Mouse (Mus musculus) neural tube, embryonic 12.5 days (tissue): ENCODE measurements around the gene Myh7. TPM values are rescaled to one million over a fixed set of nuclear protein-coding genes. Genes with fewer than 3 reads are reported as not detected.
"Not testable (repeated sequence)": the region's sequence is repeated elsewhere in the genome, so short reads cannot be mapped to it uniquely, and the experiment has no call there.

Source experiments
- ATAC-seq: fragments of 200-750 bp; cut with Nextera tagmentation; 2 replicates; pipeline ENCODE4 v1.8.0; 2017; ENCODE audit warnings: low read depth, mild to moderate bottlenecking, moderate TSS enrichment, moderate library complexity; ENCODE audit not compliant: low FRiP score
- H3K27ac ChIP-seq: fragments of 300-500 bp; sonication (generic); 2 replicates; pipeline ENCODE4 v1.5.1; 2016
- H3K27me3 ChIP-seq: fragments of 300-500 bp; sonication (generic); replicated peaks from 2 replicates; pipeline ENCODE4 v1.6.1; 2016; ENCODE audit warnings: mild to moderate bottlenecking
- H3K36me3 ChIP-seq: fragments of 300-500 bp; sonication (generic); 2 replicates; pipeline ENCODE4 v1.6.1; 2016; ENCODE audit warnings: mild to moderate bottlenecking
- H3K4me1 ChIP-seq: fragments of 300-500 bp; sonication (generic); 2 replicates; pipeline ENCODE4 v1.6.1; 2016
- H3K4me2 ChIP-seq: fragments of 300-500 bp; sonication (generic); replicated peaks from 2 replicates; pipeline ENCODE4 v1.6.1; 2016; ENCODE audit warnings: mild to moderate bottlenecking
- H3K4me3 ChIP-seq: fragments of 300-500 bp; sonication (generic); 2 replicates; pipeline ENCODE4 v1.5.1; 2016
- H3K9ac ChIP-seq: fragments of 300-500 bp; sonication (generic); 2 replicates; pipeline ENCODE4 v1.6.1; 2016; ENCODE audit warnings: mild to moderate bottlenecking
- H3K9me3 ChIP-seq: fragments of 300-500 bp; sonication (generic); 2 replicates; pipeline ENCODE4 v1.6.1; 2016; ENCODE audit warnings: mild to moderate bottlenecking
- WGBS: fragments of 180-500 bp; shearing (Covaris S2); methylation state at CpG from one replicate; pipeline ENCODE4 v1.1.7; 2016; 5-methylcytosine and 5-hydroxymethylcytosine counted together
- polyA plus RNA-seq: library from polyadenylated mRNA; unstranded; fragments of >200 nt; fragmentation: Nextera tagmentation; extraction: Ambion mirVana; gene quantifications from 2 replicates; pipeline ENCODE4 v1.2.1, GENCODE M21; 2016

Gene Myh7
- 7.0 and 11.3 TPM in 2 replicates for polyA plus RNA-seq

DNA sequence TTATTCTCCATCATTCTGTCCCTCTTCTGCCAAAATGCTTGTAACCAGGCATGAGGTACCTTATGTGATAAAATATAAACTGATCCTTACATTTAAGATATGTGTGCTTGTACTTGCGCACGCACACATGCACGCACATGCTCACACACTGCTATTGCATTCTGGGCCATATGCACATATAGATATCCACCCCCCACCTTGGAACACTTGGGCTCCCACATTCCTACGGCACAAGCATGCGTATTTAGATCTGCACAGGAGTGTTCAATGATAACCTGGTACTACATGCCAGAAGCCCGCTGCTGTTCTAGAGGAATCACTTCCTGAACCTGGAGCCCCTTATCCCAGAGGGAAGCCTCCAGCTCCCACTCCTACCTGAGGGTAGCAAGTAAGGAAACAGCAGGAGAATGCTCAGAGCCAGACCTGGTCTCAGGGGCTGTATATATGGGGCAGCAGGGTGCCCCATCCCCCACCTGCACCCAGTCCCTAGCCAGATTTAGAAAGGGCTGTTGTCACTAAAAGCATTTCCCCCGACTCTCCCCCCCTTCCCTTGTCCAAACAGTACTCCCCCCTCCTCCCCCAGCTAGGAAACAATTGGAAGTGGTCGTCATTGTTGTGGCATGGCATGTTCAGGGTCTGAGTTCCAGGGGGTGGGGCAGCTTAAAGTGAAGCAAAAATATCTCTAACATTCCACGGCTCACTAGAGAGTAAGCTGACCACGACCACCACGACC lies at the start of gene Myh7:
Myh7 (minus strand) TSS at position 491 of the 733 bp plus-strand sequence.
- Histone ChIP-seq H3K4me3 (no peak within 1 kb of the TSS), H3K4me2 (no peak within 1 kb of the TSS), H3K9ac (no peak within 1 kb of the TSS), H3K36me3 (no peaks in the 10 kb centered on the region), H3K4me1 (peaks cover 11% of the 10 kb centered on the region; the same call in 1 of the 2 replicates), H3K27me3 (no peaks in the 10 kb centered on the region), H3K9me3 (no peaks in the 10 kb centered on the region), H3K27ac (no peak within 1 kb of the TSS)
- 57% methylated on average over 11 of the region's 11 CpGs for WGBS
- no peak for ATAC-seq

DNA sequence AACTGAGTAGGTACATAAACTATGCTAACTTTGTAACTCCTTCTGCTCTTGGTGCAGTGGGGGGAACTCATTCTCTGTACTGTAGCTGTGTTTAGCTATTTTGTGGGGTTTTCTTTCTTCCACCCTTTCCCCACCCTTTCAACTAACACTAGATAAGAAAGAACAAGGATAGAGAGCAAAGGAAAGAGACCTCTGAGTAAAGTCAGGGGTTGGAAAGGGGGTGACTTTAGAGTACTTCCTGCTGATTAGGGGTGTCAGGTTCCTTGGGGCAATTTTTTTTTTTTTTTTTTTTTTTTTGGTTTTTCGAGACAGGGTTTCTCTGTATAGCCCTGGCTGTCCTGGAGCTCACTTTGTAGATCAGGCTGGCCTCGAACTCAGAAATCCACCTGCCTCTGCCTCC lies 49.3 kb upstream of the Myh7 start:
- not testable (repeated sequence) for H3K27me3 ChIP-seq, ATAC-seq
- 90% methylated on average over 1 of the region's 2 CpGs for WGBS

DNA sequence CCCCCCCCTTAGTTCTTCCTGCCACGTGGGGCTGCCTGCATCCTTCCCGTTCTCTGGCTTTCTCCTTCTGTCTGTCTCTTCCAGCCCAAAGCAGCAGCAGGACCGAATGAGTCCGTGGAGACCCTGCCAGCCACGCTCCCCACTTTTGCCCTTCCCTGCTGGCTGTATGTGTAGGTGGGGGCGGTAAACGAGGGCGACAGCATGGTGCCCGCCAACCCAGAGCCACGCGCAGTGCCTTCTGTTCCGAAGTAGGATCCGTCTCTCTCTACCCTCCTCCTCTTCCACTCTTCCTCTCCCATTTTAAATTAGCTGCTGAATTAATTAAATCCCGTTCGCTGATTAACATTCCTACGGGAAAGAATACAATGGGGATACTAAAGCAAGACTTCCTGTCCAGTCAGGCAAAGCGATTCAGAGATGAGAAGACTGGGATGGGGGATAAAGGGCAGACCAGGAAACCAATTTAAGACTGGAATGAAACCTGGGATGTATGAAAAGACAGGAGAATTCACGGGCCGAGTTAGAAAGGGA lies 38.3 kb upstream of the Myh7 start:
- Histone ChIP-seq H3K27ac (no peak overlapping the region), H3K9me3 (no peaks in the 10 kb centered on the region), H3K4me3 (no peak overlapping the region), H3K9ac (no peak overlapping the region), H3K27me3 (no peaks in the 10 kb centered on the region), H3K4me2 (0 out of 2 replicates have a peak overlapping the region, but pooled peaks have one; percentile 21), H3K36me3 (no peaks in the 10 kb centered on the region), H3K4me1 (peaks cover 26% of the 10 kb centered on the region)
- WGBS = 46% methylated on average over 19 of the region's 19 CpGs
- ATAC-seq = no peak

More for the DNA sequence above, 49.3 kb upstream of the Myh7 start:
- not testable (repeated sequence) for H3K9me3 ChIP-seq, H3K4me1 ChIP-seq, H3K27ac ChIP-seq, H3K4me2 ChIP-seq, H3K9ac ChIP-seq, H3K4me3 ChIP-seq, H3K36me3 ChIP-seq

DNA sequence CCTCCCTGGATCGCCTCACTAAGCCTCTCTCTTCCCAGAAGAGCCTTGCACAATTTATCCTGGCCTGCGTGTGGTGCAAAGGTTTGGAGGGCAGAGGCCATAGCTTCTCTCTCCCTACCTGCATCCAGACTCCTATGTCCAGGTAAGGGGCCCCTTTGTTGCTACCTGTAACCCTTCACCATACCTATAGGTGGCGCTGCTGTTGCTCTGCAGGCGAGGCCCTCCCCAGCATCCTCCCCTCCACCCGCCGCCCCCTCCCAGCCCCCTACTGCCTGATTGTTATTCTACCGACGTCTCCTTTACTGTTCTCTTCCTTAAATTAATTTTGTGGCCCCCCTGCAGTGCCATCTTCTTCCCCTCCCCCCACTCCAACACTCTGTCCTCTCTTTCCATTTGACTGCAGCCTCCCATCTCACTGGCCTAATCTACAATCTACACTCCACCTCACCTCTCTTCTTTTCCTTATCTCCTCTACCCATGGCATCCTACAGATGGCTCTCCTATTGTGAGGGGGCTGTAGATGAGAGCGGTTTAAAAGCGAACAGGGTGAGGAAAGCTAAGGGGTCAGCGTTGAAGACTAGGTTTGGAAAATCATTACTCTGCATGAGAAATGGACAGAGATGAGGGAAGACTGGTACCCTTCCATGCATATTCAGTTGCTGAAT lies 34.7 kb upstream of the Myh7 start:
- Histone ChIP-seq H3K9me3 (no peaks in the 10 kb centered on the region), H3K4me2 (peak overlapping the region; percentile 49), H3K4me3 (no peak overlapping the region), H3K27me3 (no peaks in the 10 kb centered on the region), H3K27ac (peak overlapping the region; percentile 80), H3K4me1 (peaks cover 32% of the 10 kb centered on the region), H3K9ac (0 out of 2 replicates have a peak overlapping the region, but pooled peaks have one; percentile 35), H3K36me3 (peaks cover 15% of the 10 kb centered on the region)
- WGBS = 7% methylated on average over 11 of the region's 11 CpGs
- peak; percentile 46 for ATAC-seq

DNA sequence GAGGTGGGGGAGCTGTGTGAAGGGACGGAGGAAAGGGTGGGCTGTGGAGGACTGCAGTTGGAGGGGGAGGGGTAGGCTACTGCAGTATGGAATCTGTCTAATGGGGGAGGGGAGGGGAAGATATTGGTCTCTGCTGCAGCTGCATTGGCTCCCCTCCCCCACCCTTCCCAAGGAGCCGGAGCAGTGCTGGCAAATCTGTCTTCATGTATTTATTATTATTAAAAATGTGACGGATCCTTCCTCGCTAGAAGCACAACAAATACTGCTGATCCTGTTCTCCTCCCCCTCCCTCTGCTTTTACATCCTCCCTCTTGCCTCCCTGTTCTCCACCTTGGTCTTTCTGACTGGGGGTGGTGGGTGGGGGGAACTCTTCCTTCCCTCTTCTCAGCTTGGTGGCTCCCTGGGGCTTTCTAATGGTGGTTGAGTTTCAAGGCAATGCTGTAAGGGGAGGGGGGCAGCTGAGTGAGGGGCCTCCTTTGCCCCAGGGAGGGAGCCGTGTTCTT lies 34.0 kb upstream of the Myh7 start:
- ATAC-seq = peak; percentile 81
- peak overlapping the region; percentile 35; the same call in 1 of the 2 replicates for H3K9ac ChIP-seq
- no peaks in the 10 kb centered on the region for H3K27me3 ChIP-seq
- 12% methylated on average over 5 of the region's 5 CpGs for WGBS
- H3K36me3 ChIP-seq = peaks cover 20% of the 10 kb centered on the region
- H3K4me2 ChIP-seq = peak overlapping the region; percentile 49
- peaks cover 32% of the 10 kb centered on the region for H3K4me1 ChIP-seq
- 0 out of 2 replicates have a peak overlapping the region, but pooled peaks have one; percentile 13 for H3K4me3 ChIP-seq
- H3K27ac ChIP-seq = peak overlapping the region; percentile 80
- H3K9me3 ChIP-seq = no peaks in the 10 kb centered on the region

DNA sequence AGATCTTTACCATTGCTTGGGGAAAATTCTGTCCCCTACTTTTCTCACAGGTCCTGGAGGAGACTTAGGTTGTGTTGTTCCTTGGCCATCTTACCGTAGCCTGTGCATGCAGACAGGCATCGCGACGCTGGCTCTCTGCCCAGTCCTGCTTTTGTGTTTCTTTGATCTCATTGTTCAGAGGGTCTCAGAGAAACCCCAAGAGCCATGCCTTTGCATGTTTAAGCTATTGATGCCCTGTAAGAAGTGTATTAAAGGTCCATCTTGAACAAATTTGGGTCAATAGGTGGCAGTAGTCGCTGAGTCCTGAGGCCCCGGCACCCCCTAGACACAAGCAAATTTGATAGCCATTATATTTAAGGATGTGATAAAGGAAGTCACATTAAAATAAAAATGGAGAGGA lies 33.2 kb upstream of the Myh7 start:
- WGBS = 10% methylated on average over 6 of the region's 6 CpGs
- ATAC-seq = 0 out of 2 replicates have a peak, but pooled peaks have one; percentile 11
- peak overlapping the region; percentile 73 for H3K27ac ChIP-seq
- H3K9ac ChIP-seq = no peak overlapping the region
- H3K4me1 ChIP-seq = peaks cover 27% of the 10 kb centered on the region
- no peaks in the 10 kb centered on the region for H3K27me3 ChIP-seq
- no peak overlapping the region for H3K4me3 ChIP-seq
- peak overlapping the region; percentile 49; the same call in 1 of the 2 replicates for H3K4me2 ChIP-seq
- peaks cover 28% of the 10 kb centered on the region for H3K36me3 ChIP-seq
- H3K9me3 ChIP-seq = no peaks in the 10 kb centered on the region

DNA sequence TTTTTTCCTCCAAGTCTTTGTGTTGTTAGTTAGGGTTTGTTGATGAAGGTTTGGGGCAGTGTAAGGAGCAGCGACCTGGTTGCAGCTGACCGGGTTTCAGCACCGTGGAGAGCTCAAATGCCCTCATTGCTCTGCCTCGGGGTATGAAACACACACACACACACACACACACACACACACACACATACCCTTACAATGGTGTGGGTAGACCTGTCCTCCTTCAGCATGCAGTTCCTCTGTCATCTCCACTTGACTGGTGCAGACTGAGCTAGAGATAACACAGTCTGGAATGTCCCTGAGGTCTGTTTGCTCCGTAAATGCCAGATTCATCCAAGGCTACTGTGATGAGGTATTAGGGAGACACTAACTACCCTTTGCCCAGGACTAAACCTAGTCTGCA lies 32.8 kb upstream of the Myh7 start:
- Histone ChIP-seq H3K9me3 (no peaks in the 10 kb centered on the region), H3K4me3 (no peak overlapping the region), H3K36me3 (peaks cover 32% of the 10 kb centered on the region), H3K27ac (peak overlapping the region; percentile 73; the same call in 1 of the 2 replicates), H3K27me3 (no peaks in the 10 kb centered on the region), H3K4me2 (no peak overlapping the region), H3K9ac (no peak overlapping the region), H3K4me1 (peaks cover 27% of the 10 kb centered on the region)
- WGBS = 17% methylated on average over 5 of the region's 5 CpGs
- ATAC-seq = no peak

DNA sequence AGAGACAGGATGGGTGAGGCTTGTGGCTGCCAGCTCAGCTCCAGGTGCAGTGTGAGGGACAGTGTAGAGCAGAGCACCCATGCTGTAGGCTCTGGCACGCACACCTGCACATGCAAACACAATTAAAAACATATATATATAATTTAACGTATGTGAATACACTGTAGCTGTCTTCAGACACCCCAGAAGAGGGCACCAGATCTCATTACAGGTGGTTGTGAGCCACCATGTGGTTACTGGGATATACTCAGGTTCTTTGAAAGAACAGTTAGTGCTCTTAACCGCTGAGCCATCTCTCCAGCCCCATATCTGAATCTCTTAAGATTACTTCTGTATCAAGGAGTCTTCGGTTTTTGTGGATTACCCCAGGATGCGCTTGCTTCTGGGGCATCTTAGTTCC lies 31.1 kb upstream of the Myh7 start:
- Histone ChIP-seq H3K4me2 (no peak overlapping the region), H3K9ac (no peak overlapping the region), H3K4me3 (no peak overlapping the region), H3K27me3 (no peaks in the 10 kb centered on the region), H3K36me3 (peaks cover 49% of the 10 kb centered on the region), H3K4me1 (peaks cover 32% of the 10 kb centered on the region), H3K9me3 (no peaks in the 10 kb centered on the region), H3K27ac (no peak overlapping the region)
- 83% methylated on average over 5 of the region's 5 CpGs for WGBS
- ATAC-seq = no peak

DNA sequence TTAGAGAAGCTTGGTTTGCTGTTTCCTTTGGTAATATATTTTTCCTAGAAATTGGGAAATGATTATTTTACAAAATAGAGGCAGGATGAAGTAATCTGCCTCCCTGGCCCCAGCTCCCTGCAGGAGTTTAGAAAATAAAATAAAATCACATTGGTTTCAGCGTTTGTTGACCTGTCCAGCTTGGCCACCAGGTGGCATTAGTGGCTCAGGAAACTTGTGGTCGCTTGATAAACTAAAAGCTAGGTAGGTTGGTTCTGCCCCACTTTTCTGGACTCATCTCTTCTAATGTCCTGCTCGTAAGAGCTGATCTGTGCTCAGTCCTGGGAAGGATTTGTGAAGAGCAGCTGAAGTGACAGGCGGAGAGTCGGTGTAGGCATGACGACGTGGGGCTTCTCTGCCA lies 29.8 kb upstream of the Myh7 start:
- Histone ChIP-seq H3K27ac (no peak overlapping the region), H3K36me3 (peaks cover 53% of the 10 kb centered on the region), H3K9ac (no peak overlapping the region), H3K9me3 (no peaks in the 10 kb centered on the region), H3K27me3 (no peaks in the 10 kb centered on the region), H3K4me2 (no peak overlapping the region), H3K4me1 (peaks cover 27% of the 10 kb centered on the region), H3K4me3 (no peak overlapping the region)
- ATAC-seq = no peak
- 65% methylated on average over 7 of the region's 7 CpGs for WGBS

DNA sequence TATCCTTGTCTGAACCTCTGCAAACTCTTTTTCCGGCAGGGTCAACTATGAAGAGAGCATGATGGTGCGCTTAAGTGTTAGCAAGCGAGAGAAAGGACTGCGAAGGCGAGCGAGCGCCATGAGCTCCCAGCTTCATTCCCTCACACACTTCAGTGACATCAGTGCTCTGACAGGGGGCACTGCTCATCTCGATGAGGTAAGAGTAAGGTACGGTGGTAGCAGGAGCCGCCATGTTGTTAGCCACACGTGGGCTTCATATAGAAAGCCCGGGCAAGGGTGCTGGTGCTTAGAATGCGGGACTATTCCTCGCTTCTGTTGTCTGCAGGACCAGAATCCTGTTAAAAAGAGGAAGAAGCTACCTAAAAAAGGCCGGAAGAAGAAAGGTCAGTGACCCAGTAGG lies 28.6 kb upstream of the Myh7 start:
- Histone ChIP-seq H3K4me1 (peaks cover 15% of the 10 kb centered on the region), H3K36me3 (peaks cover 53% of the 10 kb centered on the region), H3K4me2 (no peak overlapping the region), H3K9me3 (no peaks in the 10 kb centered on the region), H3K27ac (no peak overlapping the region), H3K27me3 (no peaks in the 10 kb centered on the region), H3K4me3 (no peak overlapping the region), H3K9ac (no peak overlapping the region)
- no peak for ATAC-seq
- 93% methylated on average over 15 of the region's 15 CpGs for WGBS

DNA sequence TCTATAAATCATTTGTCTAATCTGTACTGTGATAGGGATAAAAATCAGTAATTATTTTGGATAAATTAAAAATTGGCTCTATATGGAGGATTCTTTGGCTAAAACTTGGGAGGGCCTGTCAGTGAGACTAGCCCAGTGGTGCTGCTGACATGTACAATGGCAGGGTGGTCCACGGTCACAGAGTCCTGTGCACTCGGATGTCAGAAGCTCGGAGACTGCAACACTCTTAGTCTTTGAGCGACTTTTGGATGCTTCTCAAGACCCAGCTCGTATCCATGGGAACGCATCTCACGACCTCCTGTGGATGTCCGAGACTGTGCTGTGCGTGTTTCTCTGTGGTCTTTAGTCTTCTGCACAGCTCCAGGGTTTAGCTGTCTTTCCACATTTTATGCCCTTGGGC lies 26.0 kb upstream of the Myh7 start:
- no peak for ATAC-seq

DNA sequence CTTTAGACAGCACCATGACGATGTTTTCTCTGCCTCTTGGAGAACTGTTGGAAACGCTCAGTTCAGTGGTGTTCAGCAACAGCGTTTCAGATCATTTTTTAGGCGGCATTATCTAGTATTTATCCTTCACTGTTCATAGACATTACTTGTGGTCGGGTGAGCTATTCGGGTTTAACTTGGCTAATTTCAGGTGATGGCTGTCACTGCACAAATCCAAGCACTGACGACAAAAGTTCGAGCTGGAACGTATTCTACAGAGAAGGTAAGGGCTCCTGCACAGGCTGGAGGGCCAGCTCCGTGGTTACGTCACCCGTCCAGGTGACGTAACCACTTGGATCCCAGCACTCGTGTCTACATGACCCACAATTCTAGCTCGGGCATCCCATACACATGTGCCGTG lies 22.4 kb upstream of the Myh7 start:
- no peak for ATAC-seq
- no peak overlapping the region for H3K9ac ChIP-seq
- H3K4me2 ChIP-seq = no peak overlapping the region
- peaks cover 22% of the 10 kb centered on the region for H3K36me3 ChIP-seq
- 93% methylated on average over 16 of the region's 16 CpGs for WGBS
- no peaks in the 10 kb centered on the region for H3K27me3 ChIP-seq
- no peak overlapping the region for H3K27ac ChIP-seq
- H3K4me1 ChIP-seq = peaks cover 6% of the 10 kb centered on the region; the same call in 1 of the 2 replicates
- H3K4me3 ChIP-seq = no peak overlapping the region
- no peaks in the 10 kb centered on the region for H3K9me3 ChIP-seq

More for the DNA sequence above, 26.0 kb upstream of the Myh7 start:
- Histone ChIP-seq H3K9me3 (no peaks in the 10 kb centered on the region), H3K9ac (no peak overlapping the region), H3K4me3 (no peak overlapping the region), H3K4me1 (peaks cover 6% of the 10 kb centered on the region; the same call in 1 of the 2 replicates), H3K27me3 (no peaks in the 10 kb centered on the region), H3K4me2 (no peak overlapping the region), H3K27ac (no peak overlapping the region), H3K36me3 (peaks cover 53% of the 10 kb centered on the region)
- WGBS = 40% methylated on average over 9 of the region's 9 CpGs
